Mouse (Mus musculus) adrenal gland, postnatal 14 days (tissue): ENCODE results near the gene Ttll3. TPM values are rescaled to one million over a fixed set of nuclear protein-coding genes. Genes with fewer than 3 reads are reported as not detected.

Source experiments
- DNase-seq: peaks from one replicate; pipeline ENCODE4 v3.0.0; 2021; ENCODE audit warnings: mixed read lengths
- total RNA-seq: library from RNA; stranded (reverse); gene quantifications from 2 replicates; pipeline ENCODE4 v1.2.3, GENCODE M21; 2021

The Ttll3 gene
- total RNA-seq, 1 experiment from 2014 or later = 4.1 TPM

GRCm38 (mm10) chr6:113379246-113379645 is 9.8 kb upstream of the Ttll3 start:
- DNase-seq = no peak

DNA sequence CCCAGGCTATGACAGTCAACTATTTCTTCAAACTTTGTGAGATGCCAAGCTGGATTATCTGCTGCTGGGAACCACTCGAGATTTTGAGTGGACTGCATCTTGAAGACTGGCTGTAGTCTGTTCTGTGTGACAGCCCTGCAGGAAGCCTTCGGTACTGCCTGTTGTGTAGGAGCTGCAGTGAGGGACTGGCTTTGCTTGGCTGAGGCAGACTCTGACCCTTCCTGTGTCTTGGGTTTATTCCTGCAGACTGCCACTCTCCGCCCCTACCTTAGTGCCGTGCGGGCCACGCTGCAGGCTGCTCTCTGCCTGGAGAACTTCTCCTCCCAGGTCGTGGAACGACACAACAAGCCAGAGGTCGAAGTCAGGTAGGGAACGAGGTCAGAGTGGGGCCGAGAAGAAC is 8.6 kb upstream of the Ttll3 start:
- DNase-seq = no peak

DNA sequence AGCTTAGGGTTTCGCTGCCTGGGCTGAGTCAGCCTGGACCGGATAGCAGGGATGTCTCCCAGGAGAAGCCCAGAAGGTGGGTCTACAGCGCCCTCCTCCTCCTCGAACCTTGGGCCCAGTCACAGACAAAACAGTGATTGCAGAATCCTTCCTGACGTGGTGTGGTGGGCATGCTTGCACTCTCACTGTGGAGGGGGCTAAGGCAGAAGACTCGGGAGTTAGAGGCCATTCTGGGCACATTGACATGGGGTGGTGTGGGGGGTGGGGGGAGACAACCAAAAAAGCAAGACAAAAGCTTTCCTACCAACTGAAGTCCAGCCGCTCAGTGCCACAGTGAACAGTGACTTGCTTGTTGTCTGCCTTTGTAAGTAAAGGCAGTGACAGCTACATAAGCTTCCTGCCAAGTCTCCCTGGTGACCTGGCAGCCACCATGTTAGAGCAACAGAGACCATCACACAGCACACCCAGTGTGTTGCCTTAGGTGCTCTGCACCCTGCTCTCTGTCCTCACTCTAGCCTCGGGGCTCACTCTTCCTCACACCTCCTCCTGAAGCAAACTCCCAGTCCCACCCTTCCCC is 4.6 kb upstream of the Ttll3 start:
- no peak for DNase-seq

DNA sequence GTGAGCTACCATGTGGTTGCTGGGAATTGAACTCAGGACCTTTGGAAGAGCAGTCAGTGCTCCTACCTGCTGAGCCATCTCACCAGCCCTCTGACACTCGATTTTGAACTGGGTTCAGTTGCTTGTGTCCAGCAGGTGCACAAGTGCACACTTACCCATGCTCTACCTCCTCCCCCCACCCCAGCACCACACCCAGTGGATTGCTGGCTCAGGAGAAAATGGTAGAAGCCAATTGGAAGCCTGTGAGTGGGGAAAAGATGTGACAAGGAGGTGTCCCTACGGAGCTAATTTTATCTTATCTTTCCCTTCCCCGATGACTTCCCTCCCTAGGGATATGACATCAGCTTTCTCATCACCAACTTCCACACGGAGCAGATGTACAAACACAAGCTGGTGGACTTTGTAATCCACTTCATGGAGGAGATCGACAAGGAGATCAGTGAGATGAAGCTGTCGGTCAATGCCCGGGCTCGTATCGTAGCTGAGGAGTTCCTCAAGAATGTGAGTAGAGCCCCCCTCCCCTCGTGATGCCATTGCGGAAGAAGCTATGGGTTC is 3.8 kb upstream of the Ttll3 start:
- DNase-seq = no peak

DNA sequence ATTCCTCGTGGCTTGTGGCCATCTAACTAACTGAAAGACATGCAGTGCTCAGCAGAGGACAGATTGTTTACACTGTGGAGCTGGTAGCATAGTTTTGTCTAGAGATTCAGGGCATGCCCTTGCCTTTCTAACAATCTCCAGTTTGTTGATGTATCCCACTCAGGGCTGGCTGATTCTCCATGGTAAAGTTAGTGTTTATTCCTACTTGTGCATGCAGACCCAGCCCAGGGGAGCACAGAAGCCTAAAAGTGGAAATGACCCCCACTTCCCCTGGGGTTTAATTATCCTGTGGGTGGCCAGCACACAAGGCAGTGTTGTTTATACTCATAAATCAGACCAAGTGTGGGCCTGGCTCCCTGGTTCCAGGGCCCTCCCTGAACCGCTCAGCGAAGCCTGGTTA is 3.0 kb upstream of the Ttll3 start:
- no peak for DNase-seq

DNA sequence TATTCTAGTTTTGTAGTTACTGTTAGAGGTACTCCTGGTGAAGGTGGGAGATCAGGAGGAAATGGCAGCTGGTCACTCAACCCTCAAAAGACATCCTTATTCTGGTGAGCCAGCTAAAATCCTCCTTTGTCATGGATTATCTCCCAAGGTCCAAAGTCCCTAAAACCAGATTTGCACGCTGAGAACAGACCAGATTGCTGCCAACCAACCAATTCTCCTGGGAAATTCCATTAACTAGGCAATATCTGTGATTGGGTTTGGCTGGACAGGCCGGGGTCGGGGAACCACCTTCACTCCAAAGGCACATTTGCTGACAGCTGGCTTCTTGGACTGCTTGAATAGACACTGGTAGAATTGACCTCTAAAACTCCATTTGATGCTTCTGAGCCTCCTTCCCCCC is 1.7 kb downstream of the Ttll3 start:
- no peak for DNase-seq

DNA sequence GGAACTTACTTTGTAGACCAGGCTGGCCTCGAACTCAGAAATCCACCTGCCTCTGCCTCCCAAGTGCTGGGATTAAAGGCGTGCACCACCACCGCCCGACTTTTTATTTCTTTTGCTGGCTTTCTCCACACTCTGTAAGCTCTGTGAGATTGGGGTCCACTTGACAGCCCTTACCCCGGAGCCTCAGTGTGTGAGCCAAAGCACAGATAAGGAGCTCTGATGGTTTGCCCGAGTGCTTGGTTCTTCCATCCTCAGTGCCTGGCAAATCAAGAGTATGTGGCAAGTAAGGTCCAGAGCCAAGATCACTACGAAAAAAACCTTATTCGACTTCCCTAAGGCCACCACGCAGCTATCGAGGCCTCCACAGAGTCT is 2.9 kb downstream of the Ttll3 start:
- no peak for DNase-seq

DNA sequence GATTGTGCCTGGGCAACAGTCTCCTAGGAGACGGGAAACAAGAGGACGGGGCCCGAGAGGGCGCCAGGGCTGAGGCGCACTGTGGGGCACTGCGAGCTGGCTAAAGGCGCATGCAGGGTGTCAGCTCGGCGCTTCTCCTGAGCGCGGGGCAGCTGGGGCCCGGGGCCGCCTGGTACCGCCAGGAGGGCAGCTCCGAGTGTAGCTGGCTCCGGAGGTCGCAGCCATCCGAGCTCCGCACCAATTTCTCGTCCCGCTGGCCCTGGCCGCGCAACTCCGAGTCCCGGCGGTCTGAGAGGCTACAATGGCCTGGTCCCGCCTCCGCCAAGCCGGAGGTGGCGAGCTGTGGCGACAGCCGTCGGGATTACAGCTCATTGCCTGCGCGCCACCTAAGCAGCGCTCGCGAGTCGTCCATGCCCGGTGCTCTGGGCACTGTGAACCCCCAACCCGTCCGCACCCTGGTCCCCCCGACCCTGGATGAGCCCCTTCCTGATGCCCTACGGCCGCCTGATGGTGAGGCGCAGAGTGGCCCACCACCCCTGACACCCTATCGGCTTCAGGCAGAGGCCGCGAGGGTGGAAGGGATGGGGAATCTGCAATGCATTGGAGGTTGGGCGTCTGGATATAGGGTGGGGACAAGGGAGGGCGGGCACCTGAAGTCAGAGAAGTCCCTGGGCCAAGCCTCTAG is 3.5 kb downstream of the Ttll3 start:
- peak; percentile 77 for DNase-seq

- no peak for DNase-seq
Measured at GRCm38 (mm10) chr6:113393951-113394350, 4.9 kb downstream of the Ttll3 start.

DNA sequence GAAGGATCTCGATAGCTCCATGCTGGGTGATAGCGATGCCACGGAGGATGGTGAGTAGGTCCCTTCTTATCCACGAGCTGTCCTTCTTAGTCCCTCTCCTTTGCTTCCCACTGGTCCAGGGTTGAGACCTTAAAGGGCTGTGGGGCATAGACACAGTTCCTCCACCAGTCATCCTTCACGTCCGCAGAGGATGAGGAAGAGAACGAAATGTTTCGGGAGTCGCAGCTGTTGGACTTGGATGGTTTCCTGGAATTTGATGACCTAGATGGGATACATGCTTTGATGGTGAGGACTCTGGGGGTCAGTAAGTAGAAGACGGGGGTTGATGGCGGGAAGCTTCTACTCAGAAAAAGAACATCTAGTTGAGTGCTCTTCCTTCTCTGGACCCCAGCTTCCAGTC is 5.8 kb downstream of the Ttll3 start:
- no peak for DNase-seq

- DNase-seq = no peak
Measured at GRCm38 (mm10) chr6:113395501-113395900, 6.4 kb downstream of the Ttll3 start.

DNA sequence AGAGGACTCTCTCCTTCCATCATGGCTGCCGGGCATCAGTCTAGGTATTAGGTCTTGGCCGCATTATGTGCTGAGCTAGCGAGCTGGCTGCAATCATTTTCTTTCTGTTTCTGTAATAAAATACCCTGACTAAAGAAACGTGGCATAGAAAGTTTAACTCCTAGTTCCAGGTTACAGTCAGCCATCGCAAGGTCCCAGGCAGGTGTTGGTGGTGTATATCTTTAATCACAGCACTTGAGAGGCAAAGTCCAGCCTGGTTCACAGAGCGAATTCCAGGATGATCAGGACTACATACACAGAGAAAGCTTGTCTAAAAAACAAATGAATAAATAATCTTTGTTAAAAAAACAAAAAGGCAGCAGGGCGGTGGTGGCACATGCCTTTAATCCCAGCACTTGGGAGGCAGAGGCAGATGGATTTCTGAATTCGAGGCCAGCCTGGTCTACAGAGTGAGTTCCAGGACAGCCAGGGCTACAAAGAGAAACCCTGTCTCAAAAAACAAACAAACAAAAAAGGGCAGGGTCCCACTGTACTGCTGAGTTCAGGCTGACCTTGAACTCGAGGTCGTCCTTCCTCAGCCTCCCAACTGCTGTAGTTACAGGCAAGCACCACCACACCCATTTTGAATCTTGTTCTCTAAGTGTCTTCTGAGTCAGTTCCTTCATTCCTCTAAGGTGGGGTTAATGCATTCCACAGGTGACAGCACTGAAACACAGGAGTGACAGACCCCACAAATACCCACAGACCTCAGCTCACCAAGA is 7.4 kb downstream of the Ttll3 start:
- no peak for DNase-seq

DNA sequence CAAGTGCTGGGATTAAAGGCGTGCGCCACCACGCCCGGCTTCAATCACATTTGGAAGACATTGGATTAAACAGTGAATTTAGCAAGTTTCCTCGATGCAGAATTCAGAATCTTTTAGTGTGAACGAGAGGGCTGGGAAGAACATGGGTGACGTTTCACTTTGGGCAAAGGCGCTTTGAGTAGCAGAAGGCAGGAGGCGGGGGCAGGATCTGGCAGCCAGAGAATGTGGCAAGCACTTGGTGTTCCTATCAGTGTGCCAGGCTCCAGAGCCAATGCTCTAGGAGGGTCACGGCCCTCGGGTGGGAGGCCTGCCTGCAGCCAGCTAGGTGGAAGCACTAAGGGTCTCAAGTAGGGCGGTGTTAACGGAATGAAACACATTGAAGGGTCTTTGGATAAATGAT is 13.0 kb downstream of the Ttll3 start:
- no peak for DNase-seq

DNA sequence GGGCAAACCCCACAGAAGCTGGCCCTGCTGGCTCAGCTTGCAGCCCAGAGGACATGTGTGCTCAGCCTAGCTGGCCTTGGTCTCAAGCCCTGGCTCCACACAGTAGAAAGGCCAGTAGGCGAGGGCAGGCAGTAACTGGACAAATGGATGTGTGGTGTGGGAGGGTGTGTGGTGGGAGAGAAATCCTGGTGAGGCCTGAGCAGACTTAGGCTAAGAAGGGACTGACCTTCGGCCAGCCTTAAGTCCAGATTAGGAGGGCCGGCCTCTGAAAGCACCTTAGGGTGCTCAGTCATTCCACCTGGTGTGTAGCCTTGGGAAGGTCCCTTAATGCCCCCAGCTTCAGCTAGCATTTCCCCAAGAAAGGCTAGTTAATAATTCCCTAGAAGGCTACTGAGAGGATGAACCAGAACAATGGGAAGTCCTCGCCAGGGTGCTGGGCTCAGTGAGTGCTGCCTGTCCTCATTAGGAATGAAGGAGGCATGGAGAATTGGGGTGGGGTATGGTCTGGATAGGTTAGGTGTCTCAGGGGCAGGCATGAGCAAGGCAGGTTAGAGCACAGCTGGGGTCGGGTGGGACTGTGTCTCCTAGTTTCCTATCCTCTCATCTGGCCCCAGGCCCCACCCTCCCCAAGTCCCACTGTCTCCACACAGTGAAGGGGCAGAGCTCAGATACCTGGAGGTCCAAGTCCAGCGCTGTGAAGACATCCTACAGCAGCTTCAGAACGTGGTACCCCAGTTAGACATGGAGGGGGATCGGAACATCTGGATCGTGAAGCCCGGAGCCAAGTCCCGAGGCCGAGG is 15.8 kb downstream of the Ttll3 start:
- no peak for DNase-seq

DNA sequence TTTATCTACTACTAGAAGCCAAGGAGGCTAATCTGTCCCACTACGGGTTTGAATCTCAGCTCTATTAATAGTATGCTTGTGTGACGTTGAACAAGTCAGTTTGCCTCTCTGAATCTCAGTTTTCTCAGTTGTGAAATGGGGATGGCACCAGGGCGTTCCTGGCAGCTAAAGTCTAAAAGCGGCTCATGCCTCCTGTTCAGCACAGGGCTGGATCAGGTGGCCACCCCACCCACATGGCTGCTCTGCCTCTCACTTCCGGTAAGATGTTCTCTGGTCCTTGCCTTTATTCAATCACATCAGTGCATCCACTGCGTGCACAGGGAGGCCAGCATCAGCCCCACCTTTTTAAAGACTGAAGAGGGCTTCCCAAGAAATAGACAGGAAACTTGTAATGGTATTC is 16.4 kb downstream of the Ttll3 start:
- DNase-seq = no peak

DNA sequence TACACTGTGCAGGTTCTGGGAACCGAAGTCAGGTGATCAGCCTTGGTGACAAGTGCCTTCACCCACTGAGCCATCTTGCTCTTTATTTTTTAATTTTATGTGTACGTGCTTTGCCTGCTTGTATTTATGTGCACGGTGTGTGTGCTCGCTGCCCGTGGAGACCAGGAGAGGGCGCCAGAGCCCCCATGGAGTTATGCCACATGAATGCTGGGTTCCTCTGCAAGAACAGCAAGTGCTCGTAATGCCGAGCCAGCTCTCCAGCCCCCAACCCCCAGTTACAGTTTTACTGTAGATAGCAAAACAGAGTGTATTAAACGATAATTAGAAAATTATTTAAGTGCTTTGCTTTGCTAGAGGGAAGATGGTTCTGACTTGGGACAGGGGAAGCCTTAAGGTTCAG is 17.6 kb downstream of the Ttll3 start:
- DNase-seq = no peak

DNA sequence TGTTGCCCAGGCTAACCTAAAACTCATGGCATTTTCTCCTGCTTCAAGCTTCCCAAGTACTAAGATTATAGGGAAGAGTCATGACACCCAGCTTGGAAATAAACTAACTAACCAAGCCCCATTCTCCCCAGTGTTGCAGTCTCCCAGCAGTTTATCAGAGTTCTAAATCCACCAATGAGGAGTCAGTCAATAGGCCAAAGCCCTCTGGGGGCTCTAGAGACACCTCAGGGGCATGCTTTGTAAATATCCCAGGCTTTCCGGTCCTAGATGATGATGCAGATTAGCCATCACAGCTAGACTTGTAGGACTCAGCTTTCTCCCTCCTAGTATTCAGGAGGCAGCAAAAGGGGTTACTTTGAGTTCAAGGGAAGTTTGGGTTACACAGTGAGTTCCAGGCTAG is 20.9 kb downstream of the Ttll3 start:
- DNase-seq = no peak

- DNase-seq = no peak
Measured at GRCm38 (mm10) chr6:113416416-113416815, 27.4 kb downstream of the Ttll3 start.

DNA sequence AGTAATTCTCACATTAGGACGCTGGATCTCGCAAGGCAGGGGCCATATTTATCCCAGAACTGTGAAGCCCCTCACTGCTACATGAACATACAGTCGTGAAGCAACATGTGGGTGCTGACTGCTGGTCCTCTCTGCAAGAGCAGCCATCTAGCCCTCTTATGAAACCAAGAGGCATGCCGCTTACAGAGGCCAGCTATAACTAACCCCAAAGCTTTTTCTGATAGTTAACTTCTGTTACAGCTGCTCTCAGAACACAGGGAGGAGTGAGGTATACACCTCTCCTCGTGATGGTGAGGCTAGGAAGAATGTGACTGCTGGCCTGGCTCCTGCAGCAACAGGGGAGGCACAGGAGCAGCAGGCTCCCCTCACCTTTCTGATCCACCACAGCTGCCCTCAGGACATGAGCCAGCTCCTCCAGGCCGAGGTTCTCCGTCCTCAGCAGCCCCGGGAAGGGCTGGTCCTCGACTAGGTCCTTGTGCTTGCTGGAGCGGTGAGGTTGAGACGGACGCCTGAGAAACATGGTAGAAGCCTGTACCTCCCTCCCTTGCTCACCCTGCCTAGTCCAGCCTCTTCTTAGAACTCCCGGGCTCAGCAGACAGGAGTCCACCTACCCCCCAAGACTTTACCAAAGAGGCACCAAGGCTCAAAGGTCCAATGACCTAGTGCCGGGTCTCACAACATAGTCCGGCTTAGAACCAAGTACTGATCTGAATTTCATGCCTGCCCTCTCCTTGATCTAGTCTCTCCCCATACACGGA is 29.6 kb downstream of the Ttll3 start:
- peak; percentile 44 for DNase-seq

- DNase-seq = peak; percentile 100
Measured at GRCm38 (mm10) chr6:113419199-113419587, 30.1 kb downstream of the Ttll3 start, which contains the start of gene Rpusd3. TSS of gene Rpusd3 (minus strand) at chr6:113419340.

- DNase-seq = no peak
Measured at GRCm38 (mm10) chr6:113423000-113423399, 33.9 kb downstream of the Ttll3 start.

- DNase-seq = no peak
Measured at GRCm38 (mm10) chr6:113424187-113424586, 35.1 kb downstream of the Ttll3 start.
